Mouse (Mus musculus) forebrain, postnatal 0 days (tissue): Measurements from ENCODE around the gene Selenom. TPM values are rescaled to one million over a fixed set of nuclear protein-coding genes. Genes with fewer than 3 reads are reported as not detected.

Source experiments
- ATAC-seq: fragments of 200-750 bp; cut with Nextera tagmentation; 2 replicates; pipeline ENCODE4 v1.8.0; 2017; ENCODE audit warnings: mild to moderate bottlenecking, moderate library complexity
- DNase-seq: peaks from one replicate; pipeline ENCODE4 v3.0.0-alpha.2; 2015
- H3K27ac ChIP-seq: fragments of 300-500 bp; sonication (generic); 2 replicates; pipeline ENCODE4 v1.5.1; 2014; ENCODE audit warnings: low read depth, mild to moderate bottlenecking, antibody characterized with exemption, low read length, moderate library complexity, mixed read lengths
- H3K27me3 ChIP-seq: fragments of 300-500 bp; sonication (generic); 2 replicates; pipeline ENCODE4 v1.6.1; 2014; ENCODE audit warnings: mild to moderate bottlenecking, low read length, mixed read lengths; ENCODE audit not compliant: insufficient read depth
- H3K36me3 ChIP-seq: fragments of 300-500 bp; sonication (generic); 2 replicates; pipeline ENCODE4 v1.6.1; 2014; ENCODE audit warnings: mild to moderate bottlenecking, moderate library complexity; ENCODE audit not compliant: insufficient read depth
- H3K4me1 ChIP-seq: fragments of 300-500 bp; sonication (generic); 2 replicates; pipeline ENCODE4 v1.6.1; 2014; ENCODE audit warnings: antibody characterized with exemption; ENCODE audit not compliant: insufficient read depth
- H3K4me2 ChIP-seq: fragments of 300-500 bp; sonication (generic); 2 replicates; pipeline ENCODE4 v1.6.1; 2014; ENCODE audit warnings: low read depth, mild to moderate bottlenecking, moderate library complexity
- H3K4me3 ChIP-seq: fragments of 300-500 bp; sonication (generic); 2 replicates; pipeline ENCODE4 v1.5.1; 2014; ENCODE audit warnings: low read depth, low read length, mixed read lengths
- H3K9ac ChIP-seq: fragments of 300-500 bp; sonication (generic); 2 replicates; pipeline ENCODE4 v1.6.1; 2014; ENCODE audit warnings: mild to moderate bottlenecking
- H3K9me3 ChIP-seq: fragments of 300-500 bp; sonication (generic); 2 replicates; pipeline ENCODE4 v1.6.1; 2016; ENCODE audit warnings: low read length
- CTCF ChIP-seq: sonication (generic); IDR thresholded peaks from 2 replicates; pipeline ENCODE4 v1.5.1; 2016; ENCODE audit warnings: antibody characterized with exemption, control low read depth, low read depth
- WGBS: fragments of 180-500 bp; shearing (Covaris S2); extraction: QIAGEN DNeasy Blood & Tissue Kit; methylation state at CpG from one replicate; pipeline ENCODE4 v1.1.7; 2014; 5-methylcytosine and 5-hydroxymethylcytosine counted together
- polyA plus RNA-seq: library from polyadenylated mRNA; unstranded; fragments of >200 nt; fragmentation: Nextera tagmentation; extraction: Ambion mirVana; gene quantifications from 2 replicates; pipeline ENCODE4 v1.2.1, GENCODE M21; 2015
- total RNA-seq: library from RNA; depleted of rRNA; stranded (reverse); fragments of >200 nt; gene quantifications from 2 replicates; pipeline ENCODE4 v1.2.3, GENCODE M21; 2014

The Selenom gene
- total and polyA plus RNA-seq, 2 experiments from 2014 or later = 119 to 227 TPM

DNA sequence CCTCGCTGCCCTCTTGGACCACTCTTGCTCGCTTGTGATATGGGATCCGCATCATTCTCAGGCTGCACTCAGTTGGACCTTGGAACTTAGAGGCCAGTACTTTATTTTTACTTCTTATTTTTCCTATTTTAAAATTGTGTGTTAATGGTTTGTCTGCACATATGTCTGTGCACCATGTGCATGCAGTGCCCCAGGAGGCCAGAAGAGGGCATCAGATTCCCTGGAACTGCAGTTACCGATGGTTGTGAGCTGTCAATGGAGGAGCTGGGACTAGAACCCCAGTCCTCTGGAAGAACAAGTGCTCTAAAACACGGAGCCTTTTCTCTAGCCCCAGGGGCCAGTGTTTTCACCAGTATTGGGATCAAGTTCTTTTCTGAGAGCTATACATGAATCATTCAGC is 29.9 kb downstream of the Selenom start:
- 0 out of 2 replicates have a peak, but pooled peaks cover 3% of the 10 kb centered on the region for H3K9me3 ChIP-seq
- no peak for ATAC-seq
- H3K4me2 ChIP-seq = no peak overlapping the region
- no peak overlapping the region for H3K4me3 ChIP-seq
- H3K27ac ChIP-seq = no peak overlapping the region
- no peak for DNase-seq
- no peak for TF ChIP-seq CTCF
- no peak overlapping the region for H3K9ac ChIP-seq
- no peaks in the 10 kb centered on the region for H3K4me1 ChIP-seq
- 97% methylated on average over 5 of the region's 5 CpGs for WGBS
- H3K36me3 ChIP-seq = no peaks in the 10 kb centered on the region
- H3K27me3 ChIP-seq = no peaks in the 10 kb centered on the region

DNA sequence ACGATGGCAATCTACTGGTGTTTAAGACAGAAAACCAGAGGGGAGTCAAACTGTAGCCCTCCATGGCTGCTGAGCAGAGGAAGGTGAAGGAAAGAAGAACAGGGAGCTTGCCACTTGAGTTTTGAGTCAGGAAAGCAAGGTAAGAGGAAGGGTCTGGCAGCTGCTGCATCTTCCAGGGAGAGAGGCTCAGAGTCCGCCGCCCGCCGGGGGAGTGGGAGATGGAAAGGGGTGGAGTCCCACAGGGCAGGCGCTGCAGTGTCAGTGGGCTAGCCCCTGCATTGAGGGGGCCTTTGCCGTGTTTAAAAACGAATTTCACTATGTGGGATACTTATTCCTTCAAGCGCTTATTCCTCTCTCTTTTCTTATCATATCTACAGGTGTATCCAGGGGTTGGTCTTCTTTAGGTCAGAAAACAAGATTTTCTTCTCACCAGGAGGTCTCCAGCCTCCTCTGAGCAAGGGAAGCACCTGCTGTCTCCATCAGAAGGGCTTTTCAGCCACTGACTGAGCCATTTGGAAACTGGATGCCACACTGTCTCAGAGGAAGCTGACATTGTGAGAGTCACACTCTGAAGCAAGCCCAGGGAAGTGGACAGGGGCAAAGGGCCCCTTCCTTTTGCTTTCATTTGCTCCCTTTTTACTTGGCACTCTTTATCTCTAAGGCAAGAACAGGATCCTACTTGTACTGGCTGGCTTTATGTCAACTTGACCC is 31.2 kb downstream of the Selenom start:
- 13% methylated on average over 9 of the region's 9 CpGs for WGBS

DNA sequence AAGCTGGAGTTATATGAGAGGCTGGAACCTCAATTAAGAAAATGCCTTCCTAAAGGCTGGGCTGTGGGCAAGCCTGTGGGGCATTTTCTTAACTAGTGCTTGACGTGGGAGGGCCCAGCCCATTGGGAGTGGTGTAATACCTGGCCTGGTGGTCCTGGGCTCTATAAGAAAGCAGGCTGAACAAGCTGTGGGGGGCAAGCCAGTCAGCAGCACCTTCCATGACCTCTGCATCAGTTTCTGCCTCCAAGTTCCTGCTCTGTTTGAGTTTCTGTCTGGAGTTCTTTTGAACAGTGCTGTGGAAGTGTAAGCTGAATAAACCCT is 31.7 kb downstream of the Selenom start:
- Histone ChIP-seq H3K4me2 (no peak overlapping the region), H3K4me1 (no peaks in the 10 kb centered on the region), H3K27ac (no peak overlapping the region), H3K9me3 (0 out of 2 replicates have a peak, but pooled peaks cover 3% of the 10 kb centered on the region), H3K4me3 (no peak overlapping the region), H3K27me3 (no peaks in the 10 kb centered on the region), H3K9ac (no peak overlapping the region), H3K36me3 (no peaks in the 10 kb centered on the region)
- DNase-seq = no peak
- no peak for ATAC-seq
- 8% methylated on average over 1 of the region's 1 CpGs for WGBS
- TF ChIP-seq CTCF = no peak

More for the DNA sequence above, 31.2 kb downstream of the Selenom start:
- ATAC-seq = no peak
- H3K36me3 ChIP-seq = no peaks in the 10 kb centered on the region
- TF ChIP-seq CTCF = no peak
- no peaks in the 10 kb centered on the region for H3K4me1 ChIP-seq
- 0 out of 2 replicates have a peak, but pooled peaks cover 3% of the 10 kb centered on the region for H3K9me3 ChIP-seq
- no peak overlapping the region for H3K9ac ChIP-seq
- H3K4me3 ChIP-seq = no peak overlapping the region
- no peaks in the 10 kb centered on the region for H3K27me3 ChIP-seq
- H3K4me2 ChIP-seq = no peak overlapping the region
- no peak for DNase-seq
- H3K27ac ChIP-seq = no peak overlapping the region

DNA sequence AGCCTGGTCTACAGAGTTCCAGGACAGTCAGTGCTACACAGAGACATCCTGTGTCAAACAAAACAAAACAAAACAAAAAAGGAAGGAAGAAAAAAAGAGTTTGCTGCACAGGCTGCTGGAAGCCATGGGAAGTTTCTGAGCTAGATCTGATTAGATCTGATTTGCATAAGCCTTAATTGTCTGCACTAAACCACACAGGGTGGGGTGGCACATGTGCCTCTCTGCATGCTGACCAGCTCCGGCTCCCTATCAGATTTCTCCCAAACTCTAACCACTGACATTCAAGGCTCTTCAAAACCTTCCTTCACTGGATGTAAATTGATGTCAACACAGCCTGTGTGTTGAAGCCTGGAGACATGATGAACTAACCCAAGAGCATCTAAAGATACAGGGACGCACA is 32.6 kb downstream of the Selenom start:
- ATAC-seq (no peak), DNase-seq (no peak)
- TF ChIP-seq CTCF = no peak
- no peak overlapping the region for H3K4me3 ChIP-seq
- H3K9me3 ChIP-seq = 0 out of 2 replicates have a peak, but pooled peaks cover 3% of the 10 kb centered on the region
- no peaks in the 10 kb centered on the region for H3K4me1 ChIP-seq
- H3K4me2 ChIP-seq = no peak overlapping the region
- 66% methylated on average over 2 of the region's 2 CpGs for WGBS
- no peak overlapping the region for H3K9ac ChIP-seq
- no peak overlapping the region for H3K27ac ChIP-seq
- H3K27me3 ChIP-seq = no peaks in the 10 kb centered on the region
- H3K36me3 ChIP-seq = no peaks in the 10 kb centered on the region

DNA sequence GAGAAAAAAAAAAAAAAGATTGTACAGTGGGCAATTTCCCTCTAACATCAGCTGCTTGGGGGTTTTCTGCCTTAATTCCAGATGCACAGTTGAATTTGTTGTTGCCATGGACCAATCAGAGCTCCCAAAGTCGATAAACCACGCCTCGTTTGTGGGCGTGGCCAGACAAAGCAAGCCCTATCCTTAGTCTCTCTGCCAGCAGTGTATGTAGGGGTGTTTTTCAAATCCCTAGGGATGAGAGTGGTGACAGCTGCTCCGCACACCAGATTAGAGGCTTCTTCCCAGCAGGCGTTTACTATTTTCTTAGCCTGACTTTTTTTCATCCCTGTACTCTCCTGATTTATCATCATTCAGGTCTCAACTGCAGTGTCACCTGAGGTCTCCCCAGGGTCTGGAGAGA is 33.5 kb downstream of the Selenom start:
- Histone ChIP-seq H3K27ac (no peak overlapping the region), H3K9ac (no peak overlapping the region), H3K4me2 (no peak overlapping the region), H3K4me3 (no peak overlapping the region), H3K27me3 (no peaks in the 10 kb centered on the region), H3K4me1 (no peaks in the 10 kb centered on the region), H3K36me3 (no peaks in the 10 kb centered on the region), H3K9me3 (0 out of 2 replicates have a peak, but pooled peaks cover 3% of the 10 kb centered on the region)
- DNase-seq = no peak
- WGBS = 55% methylated on average over 6 of the region's 6 CpGs
- TF ChIP-seq CTCF = no peak
- ATAC-seq = 0 out of 2 replicates have a peak, but pooled peaks have one; percentile 42

DNA sequence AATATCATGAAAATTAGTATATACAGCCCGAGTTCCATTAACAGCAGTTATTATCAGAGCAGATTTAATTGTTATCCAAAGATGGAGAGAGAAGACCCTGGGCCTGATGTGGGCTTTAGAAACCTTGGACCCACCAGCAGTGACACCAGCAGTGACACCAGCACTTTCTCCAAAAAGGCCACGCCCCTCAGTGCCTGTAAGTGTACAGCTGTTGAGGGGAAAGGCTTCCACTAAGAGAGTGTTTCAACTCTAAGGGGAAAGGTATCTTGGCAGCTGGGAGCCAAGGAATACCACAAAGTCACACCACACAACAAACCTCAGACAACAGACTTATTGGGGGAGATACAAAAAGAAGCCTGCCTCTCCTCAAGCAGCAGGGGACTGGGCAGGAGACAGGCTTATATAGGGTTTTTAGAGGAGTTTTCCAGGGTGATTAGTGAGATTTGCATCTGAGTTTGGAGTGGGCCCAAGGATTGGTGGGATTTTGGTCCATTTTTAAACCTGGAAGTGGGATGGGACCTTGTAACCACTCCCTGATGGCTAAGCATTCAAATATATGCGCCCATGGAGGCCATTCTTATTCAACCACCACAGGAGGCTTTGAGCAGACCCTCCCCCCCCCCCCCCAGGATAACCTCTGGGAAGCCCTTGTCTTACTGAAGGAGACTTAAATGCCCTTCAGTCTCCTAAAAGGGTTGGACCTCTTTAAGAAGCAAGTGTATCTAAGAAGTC is 34.2 kb downstream of the Selenom start:
- Histone ChIP-seq H3K27ac (no peak overlapping the region), H3K9ac (no peak overlapping the region), H3K36me3 (no peaks in the 10 kb centered on the region), H3K4me1 (no peaks in the 10 kb centered on the region), H3K4me3 (no peak overlapping the region), H3K27me3 (no peaks in the 10 kb centered on the region), H3K4me2 (no peak overlapping the region), H3K9me3 (0 out of 2 replicates have a peak, but pooled peaks cover 3% of the 10 kb centered on the region)
- DNase-seq (no peak), ATAC-seq (no peak)
- WGBS = 65% methylated on average over 3 of the region's 3 CpGs
- no peak for TF ChIP-seq CTCF

DNA sequence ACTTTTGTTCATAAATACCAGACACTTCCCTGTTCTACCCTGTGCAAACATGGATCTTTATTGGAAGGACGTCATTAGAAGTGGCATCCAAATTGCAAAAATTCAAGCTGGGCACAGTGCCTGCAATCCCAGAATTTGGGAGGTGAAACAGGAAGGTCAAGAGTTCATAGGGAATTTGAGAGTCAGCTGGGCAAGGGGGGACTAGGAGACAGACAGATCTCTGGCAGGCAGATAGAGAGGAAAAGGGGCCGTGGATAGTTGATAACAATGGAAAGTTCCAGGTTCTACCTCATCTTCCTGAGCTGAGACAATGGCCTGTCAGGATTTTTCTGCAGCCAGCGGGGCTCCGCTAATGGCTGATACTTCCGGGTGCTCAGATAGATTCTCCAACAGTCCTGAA is 35.3 kb downstream of the Selenom start:
- Histone ChIP-seq H3K27ac (no peak overlapping the region), H3K4me1 (no peaks in the 10 kb centered on the region), H3K9ac (no peak overlapping the region), H3K4me2 (no peak overlapping the region), H3K27me3 (no peaks in the 10 kb centered on the region), H3K4me3 (no peak overlapping the region), H3K36me3 (no peaks in the 10 kb centered on the region), H3K9me3 (no peaks in the 10 kb centered on the region)
- ATAC-seq (no peak), DNase-seq (no peak)
- 80% methylated on average over 5 of the region's 5 CpGs for WGBS
- TF ChIP-seq CTCF = no peak
